Mouse (Mus musculus): Measurements from ENCODE around the gene Trpm8. TPM values are rescaled to one million over a fixed set of nuclear protein-coding genes. Genes with fewer than 3 reads are reported as not detected.

Gene Trpm8
- total and polyA plus RNA-seq, 2 experiments from 2014 or later, result not detected

GRCm38 (mm10) chr1:88317279-88317678 is 39.8 kb downstream of the Trpm8 start:
- ATAC-seq (ENCODE audit: insufficient read depth, low read depth) (no peak), DNase-seq (ENCODE audit: low spot score) (no peak)
- Histone ChIP-seq H3K27me3 (ENCODE audit: control insufficient read depth, insufficient read depth, low read length) (no peaks in the 10 kb centered on the region), H3K36me3 (replicated peaks; ENCODE audit: control insufficient read depth, insufficient read depth, low read length) (no peaks in the 10 kb centered on the region), H3K27ac (ENCODE audit: low read depth) (no peak overlapping the region), H3K9me3 (replicated peaks; ENCODE audit: control insufficient read depth, low read length) (no peaks in the 10 kb centered on the region), H3K4me1 (ENCODE audit: control insufficient read depth, insufficient read depth) (no peaks in the 10 kb centered on the region), H3K4me2 (ENCODE audit: low read depth, low read length) (no peak overlapping the region), H3K4me3 (ENCODE audit: low read depth, low read length) (no peak overlapping the region), H3K9ac (replicated peaks; ENCODE audit: low read depth, low read length) (no peak overlapping the region)
- 83% methylated on average over 1 of the region's 1 CpGs for WGBS
- TF ChIP-seq EP300 (IDR thresholded peaks at IDR 0.05; ENCODE audit: low read depth) (no peak), CTCF (IDR thresholded peaks at IDR 0.05; ENCODE audit: low read depth) (no peak)

- H3K4me1 ChIP-seq (ENCODE audit: control insufficient read depth, insufficient read depth), result no peaks in the 10 kb centered on the region
- TF ChIP-seq CTCF (IDR thresholded peaks at IDR 0.05; ENCODE audit: low read depth) (peak; percentile 75), EP300 (IDR thresholded peaks at IDR 0.05; ENCODE audit: low read depth) (no peak)
- WGBS, result 66% methylated on average over 6 of the region's 6 CpGs
Measured at GRCm38 (mm10) chr1:88318531-88319060, 41.1 kb downstream of the Trpm8 start.

GRCm38 (mm10) chr1:88320821-88321395 is 43.4 kb downstream of the Trpm8 start:
- no peaks in the 10 kb centered on the region for H3K36me3 ChIP-seq (replicated peaks; ENCODE audit: control insufficient read depth, insufficient read depth, low read length)
- H3K4me3 ChIP-seq (ENCODE audit: low read depth, low read length), result no peak overlapping the region
- no peak for TF ChIP-seq CTCF (IDR thresholded peaks at IDR 0.05; ENCODE audit: low read depth)
- DNase-seq (ENCODE audit: low spot score) (no peak), ATAC-seq (ENCODE audit: insufficient read depth, low read depth) (no peak)
- no peaks in the 10 kb centered on the region for H3K9me3 ChIP-seq (replicated peaks; ENCODE audit: control insufficient read depth, low read length)
- no peaks in the 10 kb centered on the region for H3K4me1 ChIP-seq (ENCODE audit: control insufficient read depth, insufficient read depth)
- no peak overlapping the region for H3K27ac ChIP-seq (ENCODE audit: low read depth)
- no peak overlapping the region for H3K9ac ChIP-seq (replicated peaks; ENCODE audit: low read depth, low read length)
- H3K27me3 ChIP-seq (ENCODE audit: control insufficient read depth, insufficient read depth, low read length), result no peaks in the 10 kb centered on the region
- no peak overlapping the region for H3K4me2 ChIP-seq (ENCODE audit: low read depth, low read length)
- WGBS, result 72% methylated on average over 7 of the region's 7 CpGs

More at GRCm38 (mm10) chr1:88318531-88319060, 41.1 kb downstream of the Trpm8 start:
- Histone ChIP-seq H3K36me3 (replicated peaks; ENCODE audit: control insufficient read depth, insufficient read depth, low read length) (no peaks in the 10 kb centered on the region), H3K4me2 (ENCODE audit: low read depth, low read length) (no peak overlapping the region), H3K27ac (ENCODE audit: low read depth) (no peak overlapping the region), H3K27me3 (ENCODE audit: control insufficient read depth, insufficient read depth, low read length) (no peaks in the 10 kb centered on the region), H3K9ac (replicated peaks; ENCODE audit: low read depth, low read length) (no peak overlapping the region), H3K9me3 (replicated peaks; ENCODE audit: control insufficient read depth, low read length) (no peaks in the 10 kb centered on the region), H3K4me3 (ENCODE audit: low read depth, low read length) (no peak overlapping the region)
- DNase-seq (ENCODE audit: low spot score), result no peak
- ATAC-seq (ENCODE audit: insufficient read depth, low read depth), result no peak

- no peaks in the 10 kb centered on the region for H3K4me1 ChIP-seq (ENCODE audit: control insufficient read depth, insufficient read depth)
- ATAC-seq (ENCODE audit: insufficient read depth, low read depth), result no peak
Measured at GRCm38 (mm10) chr1:88322146-88322545, 44.7 kb downstream of the Trpm8 start.

GRCm38 (mm10) chr1:88323101-88323500 is 45.6 kb downstream of the Trpm8 start:
- Histone ChIP-seq H3K4me3 (ENCODE audit: low read depth, low read length) (no peak overlapping the region), H3K4me1 (ENCODE audit: control insufficient read depth, insufficient read depth) (no peaks in the 10 kb centered on the region), H3K4me2 (ENCODE audit: low read depth, low read length) (no peak overlapping the region), H3K36me3 (replicated peaks; ENCODE audit: control insufficient read depth, insufficient read depth, low read length) (no peaks in the 10 kb centered on the region), H3K27ac (ENCODE audit: low read depth) (no peak overlapping the region), H3K9ac (replicated peaks; ENCODE audit: low read depth, low read length) (no peak overlapping the region), H3K9me3 (replicated peaks; ENCODE audit: control insufficient read depth, low read length) (no peaks in the 10 kb centered on the region), H3K27me3 (ENCODE audit: control insufficient read depth, insufficient read depth, low read length) (no peaks in the 10 kb centered on the region)
- DNase-seq (ENCODE audit: low spot score) (no peak), ATAC-seq (ENCODE audit: insufficient read depth, low read depth) (no peak)
- 73% methylated on average over 3 of the region's 3 CpGs for WGBS
- TF ChIP-seq CTCF (IDR thresholded peaks at IDR 0.05; ENCODE audit: low read depth) (no peak), EP300 (IDR thresholded peaks at IDR 0.05; ENCODE audit: low read depth) (no peak)

More at GRCm38 (mm10) chr1:88322146-88322545, 44.7 kb downstream of the Trpm8 start:
- Histone ChIP-seq H3K27me3 (ENCODE audit: control insufficient read depth, insufficient read depth, low read length) (no peaks in the 10 kb centered on the region), H3K9ac (replicated peaks; ENCODE audit: low read depth, low read length) (no peak overlapping the region), H3K27ac (ENCODE audit: low read depth) (no peak overlapping the region), H3K36me3 (replicated peaks; ENCODE audit: control insufficient read depth, insufficient read depth, low read length) (no peaks in the 10 kb centered on the region), H3K4me2 (ENCODE audit: low read depth, low read length) (no peak overlapping the region), H3K4me3 (ENCODE audit: low read depth, low read length) (no peak overlapping the region), H3K9me3 (replicated peaks; ENCODE audit: control insufficient read depth, low read length) (no peaks in the 10 kb centered on the region)
- no peak for TF ChIP-seq EP300 (IDR thresholded peaks at IDR 0.05; ENCODE audit: low read depth)
- no peak for TF ChIP-seq CTCF (IDR thresholded peaks at IDR 0.05; ENCODE audit: low read depth)
- no peak for DNase-seq (ENCODE audit: low spot score)

GRCm38 (mm10) chr1:88339481-88339880 is 62.0 kb downstream of the Trpm8 start:
- no peak overlapping the region for H3K4me2 ChIP-seq (ENCODE audit: low read depth, low read length)
- DNase-seq (ENCODE audit: low spot score) (no peak), ATAC-seq (ENCODE audit: insufficient read depth, low read depth) (no peak)
- TF ChIP-seq CTCF (IDR thresholded peaks at IDR 0.05; ENCODE audit: low read depth), result no peak
- TF ChIP-seq EP300 (IDR thresholded peaks at IDR 0.05; ENCODE audit: low read depth), result no peak
- WGBS, result 78% methylated on average over 9 of the region's 9 CpGs
- no peaks in the 10 kb centered on the region for H3K9me3 ChIP-seq (replicated peaks; ENCODE audit: control insufficient read depth, low read length)
- no peak overlapping the region for H3K9ac ChIP-seq (replicated peaks; ENCODE audit: low read depth, low read length)
- no peaks in the 10 kb centered on the region for H3K27me3 ChIP-seq (ENCODE audit: control insufficient read depth, insufficient read depth, low read length)
- no peak overlapping the region for H3K27ac ChIP-seq (ENCODE audit: low read depth)
- no peak overlapping the region for H3K4me3 ChIP-seq (ENCODE audit: low read depth, low read length)
- H3K4me1 ChIP-seq (ENCODE audit: control insufficient read depth, insufficient read depth), result no peaks in the 10 kb centered on the region
- H3K36me3 ChIP-seq (replicated peaks; ENCODE audit: control insufficient read depth, insufficient read depth, low read length), result no peaks in the 10 kb centered on the region

Measured in heart, postnatal 0 days (tissue).